Mouse (Mus musculus) layer of hippocampus, postnatal 14 days (tissue): Measurements from ENCODE around the gene Snapc5. TPM values are rescaled to one million over a fixed set of nuclear protein-coding genes. Genes with fewer than 3 reads are reported as not detected.

Source experiments
- microRNA-seq, 2 experiments: library from miRNA; unstranded; fragments of <30 nt; microRNA quantifications; one replicate each; pipeline ENCODE4 v1.2.0; 2021
- total RNA-seq, 2 experiments: library from RNA; stranded (reverse); gene quantifications; 2 replicates each; pipeline ENCODE4 v1.2.3; 2021

Gene Snapc5
- total RNA-seq, 2 experiments from 2014 or later: 14.6 to 19.3 TPM

Small RNA genes lying within 50 kb of the gene (microRNA-seq; reads per million reads assigned to microRNA genes)
- gene Gm24106: 0 reads per million in 2 experiments

Other genes with a start within 250 kb of the Snapc5 start
- gene Smad6, start 157.2 kb upstream of the Snapc5 start, total RNA-seq: 1 to 10 TPM; 2.6 to 2.9 TPM
- gene Lctl, start 62.1 kb upstream of the Snapc5 start, total RNA-seq: not detected
- 1 to 10 TPM; 4.8 to 6.2 TPM for gene Zwilch, start 6.2 kb upstream of the Snapc5 start, total RNA-seq
- 100 to 1,000 TPM; 513 to 558 TPM for gene Rpl4, start 5.9 kb upstream of the Snapc5 start, total RNA-seq
- 1 to 10 TPM; 3.2 to 4.3 TPM for gene Uchl4, start 55.9 kb downstream of the Snapc5 start, total RNA-seq
- gene Map2k1, start 74.4 kb downstream of the Snapc5 start, total RNA-seq: 100 to 1,000 TPM; 192 to 203 TPM
- gene Tipin, start 102.3 kb downstream of the Snapc5 start, total RNA-seq: 10 to 100 TPM; 17.7 to 18.2 TPM
- gene Dis3l, start 162.0 kb downstream of the Snapc5 start, total RNA-seq: 10 to 100 TPM; 24.4 to 26.0 TPM
- gene Megf11, start 206.4 kb downstream of the Snapc5 start, total RNA-seq: 10 to 100 TPM; 16.1 to 16.3 TPM